Mouse (Mus musculus) MEL (cell line): ENCODE measurements around the gene Pno1.

Experiments
- CTCF ChIP-seq, 3 experiments: IDR thresholded peaks in 2 of 3; conservative IDR thresholded peaks in 1 of 3; 2 replicates each; pipeline ENCODE4 v1.5.1; 2011 to 2012; ENCODE audit warnings: low read length in 3 of 3, low read depth in 2 of 3, mild to moderate bottlenecking in 2 of 3, improper control_type of control experiment in 1 of 3, inconsistent platforms in 1 of 3, mixed read lengths in 1 of 3, moderate library complexity in 1 of 3; ENCODE audit not compliant: control insufficient read depth in 1 of 3, insufficient read depth in 1 of 3, poor library complexity in 1 of 3, severe bottlenecking in 1 of 3
- EP300 ChIP-seq, 2 experiments: IDR thresholded peaks; 2 replicates each; pipeline ENCODE4 v1.6.1; 2011; ENCODE audit warnings: improper control_type of control experiment in 2 of 2, low read length in 2 of 2, low read depth in 1 of 2, mild to moderate bottlenecking in 1 of 2
- HCFC1 ChIP-seq: IDR thresholded peaks from 2 replicates; pipeline ENCODE4 v1.6.1; 2012; ENCODE audit warnings: low read depth, mild to moderate bottlenecking, inconsistent platforms, low read length, improper control_type of control experiment, moderate library complexity
- JUND ChIP-seq: IDR thresholded peaks from 2 replicates; pipeline ENCODE4 v1.6.1; 2011; ENCODE audit warnings: low read depth, mild to moderate bottlenecking, improper control_type of control experiment, low read length
- KAT2A ChIP-seq: conservative IDR thresholded peaks from 2 replicates; pipeline ENCODE4 v1.6.1; 2012; ENCODE audit warnings: low read depth, low read length, improper control_type of control experiment, inconsistent platforms
- MAX ChIP-seq: IDR thresholded peaks from 2 replicates; pipeline ENCODE4 v1.6.1; 2011; ENCODE audit warnings: low read length, improper control_type of control experiment
- MYB ChIP-seq: IDR thresholded peaks from 2 replicates; pipeline ENCODE4 v1.6.1; 2011; ENCODE audit warnings: mild to moderate bottlenecking, low read depth, low read length, improper control_type of control experiment
- POLR2A ChIP-seq, 2 experiments: IDR thresholded peaks; 2 replicates each; pipeline ENCODE4 v1.6.1; 2011 to 2012; ENCODE audit warnings: low read length in 2 of 2, mild to moderate bottlenecking in 2 of 2, control low read depth in 1 of 2, improper control_type of control experiment in 1 of 2, low read depth in 1 of 2, moderate library complexity in 1 of 2; ENCODE audit not compliant: control insufficient read depth in 1 of 2, insufficient read depth in 1 of 2, poor library complexity in 1 of 2
- RAD21 ChIP-seq: IDR thresholded peaks from 2 replicates; pipeline ENCODE4 v1.6.1; 2011; ENCODE audit warnings: mild to moderate bottlenecking, low read depth, low read length, improper control_type of control experiment
- TAL1 ChIP-seq: IDR thresholded peaks from 2 replicates; pipeline ENCODE4 v1.6.1; 2012; ENCODE audit warnings: mild to moderate bottlenecking, inconsistent platforms, low read length, moderate library complexity, mixed read lengths
- USF2 ChIP-seq, 2 experiments: IDR thresholded peaks; 2 replicates each; pipeline ENCODE4 v1.6.1; 2011 to 2012; ENCODE audit warnings: improper control_type of control experiment in 2 of 2, low read length in 2 of 2, borderline replicate concordance in 1 of 2, inconsistent platforms in 1 of 2, low read depth in 1 of 2, mild to moderate bottlenecking in 1 of 2; ENCODE audit not compliant: insufficient read depth in 1 of 2
- ZKSCAN1 ChIP-seq: IDR thresholded peaks from 2 replicates; pipeline ENCODE4 v1.6.1; 2012; ENCODE audit warnings: low read depth, mild to moderate bottlenecking, inconsistent platforms, low read length, improper control_type of control experiment, moderate library complexity
- ZNF384 ChIP-seq: IDR thresholded peaks from 2 replicates; pipeline ENCODE4 v1.6.1; 2012; ENCODE audit warnings: low read depth, mild to moderate bottlenecking, inconsistent platforms, low read length, improper control_type of control experiment

GRCm38 (mm10) chr11:17215475-17215874 lies 4.1 kb upstream of the Pno1 start:
- TF ChIP-seq CTCF (IDR thresholded peaks at IDR 0.05 in 2 of 3, conservative IDR thresholded peaks at IDR 0.05 in 1 of 3; ENCODE audit: control insufficient read depth in 1 of 3, insufficient read depth in 1 of 3, low read depth in 2 of 3, low read length in 3 of 3, poor library complexity in 1 of 3, severe bottlenecking in 1 of 3) (no peak), KAT2A (no peak), EP300 (IDR thresholded peaks at IDR 0.05; ENCODE audit: low read depth in 1 of 2, low read length in 2 of 2) (no peak), POLR2A (IDR thresholded peaks at IDR 0.05; ENCODE audit: control insufficient read depth in 1 of 2, insufficient read depth in 1 of 2, low read depth in 1 of 2, low read length in 2 of 2, poor library complexity in 1 of 2) (no peak), MYB (no peak), RAD21 (no peak), TAL1 (no peak), ZNF384 (no peak), HCFC1 (no peak), ZKSCAN1 (no peak), USF2 (IDR thresholded peaks at IDR 0.05; ENCODE audit: borderline replicate concordance in 1 of 2, insufficient read depth in 1 of 2, low read depth in 1 of 2, low read length in 2 of 2) (no peak), JUND (no peak), MAX (no peak)
